Mouse (Mus musculus) WW6 (cell line): ENCODE results near the gene Stk16.

Experiments used
- DNase-seq: peaks from one replicate; pipeline ENCODE4 v3.0.0-alpha.2; 2013; ENCODE audit warnings: low read depth, low spot score

Stk16 gene

DNA sequence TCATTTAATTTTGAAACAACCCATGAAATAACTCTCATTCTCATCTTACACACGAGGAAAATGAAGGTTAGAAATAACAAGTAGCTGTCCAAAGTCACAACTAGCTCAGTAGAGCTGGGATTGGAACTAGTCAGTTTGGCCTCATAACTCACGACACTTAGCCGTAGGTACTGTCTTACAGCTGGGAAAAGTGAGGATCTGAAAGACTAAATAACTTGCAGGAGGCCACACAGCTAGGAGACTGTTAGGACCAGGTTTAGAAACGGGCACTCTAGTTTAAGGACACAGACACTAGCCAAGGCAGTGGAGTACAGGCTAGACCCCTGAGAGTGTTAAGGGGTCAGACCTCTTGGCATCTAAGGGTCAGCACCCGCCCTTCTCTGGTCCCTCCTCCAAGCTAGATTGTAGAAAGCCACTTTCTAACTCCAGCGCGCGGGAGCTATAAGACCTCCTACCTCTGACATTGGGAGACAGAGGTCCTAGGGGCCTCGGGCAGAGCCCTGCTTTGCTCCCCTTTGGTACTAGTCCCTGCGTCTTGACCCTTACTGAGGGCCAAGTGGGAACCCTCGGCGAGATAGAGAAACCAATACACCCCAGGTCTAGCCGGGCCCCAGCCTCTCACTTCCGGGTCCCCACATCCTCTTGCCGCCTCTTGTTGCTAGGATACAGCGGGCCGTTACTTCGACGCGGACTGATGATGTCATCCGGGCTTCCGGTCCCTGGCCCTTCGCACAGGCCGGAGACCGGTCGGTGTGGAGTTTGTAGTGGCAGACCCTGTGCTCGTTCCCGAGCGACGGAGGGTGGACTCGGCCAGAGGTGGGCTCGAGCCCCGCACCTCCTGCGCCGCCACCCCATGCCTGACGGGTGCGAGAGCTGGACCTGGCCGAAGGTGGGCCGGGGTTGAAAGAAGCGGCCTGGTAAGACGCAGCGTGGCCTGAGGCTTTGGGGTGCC, at the start of gene Stk16, which contains the start of gene Glb1l:
TSS of gene Stk16 (plus strand) at position 703 of the 952 bp plus-strand sequence.
TSS of gene Glb1l (minus strand) at position 678 of the 952 bp plus-strand sequence.
- DNase-seq = peak; percentile 84

- no peak for DNase-seq
Measured at GRCm38 (mm10) chr1:75168093-75168471, 42.6 kb upstream of the Stk16 start.

DNA sequence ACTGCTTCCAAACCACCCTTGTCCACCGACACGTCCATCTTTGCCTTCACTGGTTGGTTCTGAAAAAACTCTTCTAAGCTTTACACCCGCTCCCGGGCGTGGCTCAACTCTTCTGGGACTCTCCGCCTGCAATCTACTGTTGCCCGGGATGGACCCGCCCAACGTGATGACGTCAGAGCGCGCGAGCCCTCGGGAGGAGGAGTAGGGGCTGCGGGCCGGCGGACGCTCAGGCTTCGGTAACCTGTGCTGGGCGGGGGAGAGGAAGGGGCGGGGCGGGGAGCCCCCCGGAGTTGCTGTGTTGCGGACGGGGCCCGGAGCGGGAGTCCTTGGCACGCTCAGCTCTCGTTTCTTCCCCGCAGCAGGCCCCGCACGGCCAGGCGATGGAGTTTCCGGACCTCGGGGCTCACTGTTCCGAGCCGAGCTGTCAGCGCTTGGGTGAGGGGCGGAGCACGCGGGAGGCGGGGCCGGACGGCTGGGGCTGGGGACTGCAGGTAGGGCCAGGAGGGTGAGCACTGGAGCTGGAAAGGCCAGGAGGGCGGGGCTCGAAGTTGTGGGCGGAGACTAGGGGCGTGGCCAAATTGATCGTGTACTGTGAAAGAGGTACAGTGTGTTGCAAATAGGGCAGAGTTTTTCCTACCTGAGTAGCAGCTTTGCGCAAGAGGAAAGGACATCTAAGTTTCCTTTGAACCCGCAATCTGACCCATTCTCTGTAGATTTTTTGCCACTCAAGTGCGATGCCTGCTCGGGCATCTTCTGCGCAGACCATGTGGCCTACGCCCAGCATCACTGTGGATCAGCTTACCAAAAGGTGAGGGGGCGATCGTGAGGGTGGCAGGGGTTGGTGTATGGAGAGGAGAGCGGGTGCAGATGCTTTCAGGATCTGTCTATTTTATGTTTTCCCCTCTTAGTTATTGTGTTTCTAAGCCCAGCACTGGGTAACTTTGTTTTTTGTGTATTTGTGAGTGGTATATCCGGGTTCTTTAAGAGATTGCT, 41.9 kb upstream of the Stk16 start, which contains the start of gene Zfand2b:
TSS of gene Zfand2b (plus strand) at position 175 of the 993 bp plus-strand sequence.
- peak; percentile 90 for DNase-seq

- DNase-seq = no peak
Measured at GRCm38 (mm10) chr1:75179334-75180104, 31.1 kb upstream of the Stk16 start.

- peak; percentile 72 for DNase-seq
Measured at GRCm38 (mm10) chr1:75180105-75180590, 30.5 kb upstream of the Stk16 start, which contains the start of gene Abcb6. Gene Abcb6, minus strand, starts transcription at chr1:75180392.

- no peak for DNase-seq
Measured at GRCm38 (mm10) chr1:75180741-75181140, 29.9 kb upstream of the Stk16 start.

DNA sequence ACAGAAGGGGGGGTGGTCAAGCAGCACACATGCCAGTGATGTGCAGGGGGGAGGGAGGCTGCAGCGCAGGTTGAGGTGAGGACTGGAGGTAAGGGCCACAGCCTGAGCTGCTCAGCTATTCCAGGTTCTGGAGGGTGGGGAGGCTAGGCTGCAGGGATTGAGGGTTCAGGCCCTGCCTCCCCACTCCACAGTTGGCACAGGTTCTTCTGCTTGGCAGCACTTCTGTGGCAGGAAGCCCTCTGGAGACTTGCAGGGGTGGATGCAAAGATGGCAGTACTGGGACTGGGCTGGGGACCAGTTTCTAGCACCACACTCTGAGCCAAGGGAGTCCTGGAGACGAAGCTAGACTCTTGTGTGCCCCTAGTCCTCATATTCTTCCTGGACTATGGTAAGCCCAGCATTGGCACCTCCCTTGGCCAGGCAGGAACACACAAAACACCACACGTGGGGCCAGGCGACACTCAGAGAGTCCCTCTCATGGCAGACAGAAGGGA, 29.2 kb upstream of the Stk16 start:
- DNase-seq = no peak

DNA sequence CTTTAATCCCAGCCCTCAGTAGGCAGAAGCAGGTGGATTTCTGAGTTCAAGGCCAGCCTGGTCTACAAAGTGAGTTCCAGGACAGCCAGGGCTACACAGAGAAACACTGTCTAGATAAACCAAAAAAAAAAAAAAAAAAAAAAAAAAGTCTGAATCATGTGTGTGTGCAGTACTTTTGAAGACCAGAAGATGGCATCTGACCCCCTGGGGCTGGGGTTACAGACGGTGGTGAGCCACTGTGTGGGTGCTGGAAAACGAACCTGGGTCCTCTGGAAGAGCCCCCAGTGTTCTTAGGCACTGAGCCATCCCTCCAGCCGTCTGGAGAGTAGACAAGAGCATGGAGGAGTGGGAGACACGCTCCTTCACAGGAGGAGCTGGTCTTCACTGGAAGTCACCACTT, 28.5 kb upstream of the Stk16 start:
- no peak for DNase-seq

- no peak for DNase-seq
Measured at GRCm38 (mm10) chr1:75185495-75185894, 25.1 kb upstream of the Stk16 start.

DNA sequence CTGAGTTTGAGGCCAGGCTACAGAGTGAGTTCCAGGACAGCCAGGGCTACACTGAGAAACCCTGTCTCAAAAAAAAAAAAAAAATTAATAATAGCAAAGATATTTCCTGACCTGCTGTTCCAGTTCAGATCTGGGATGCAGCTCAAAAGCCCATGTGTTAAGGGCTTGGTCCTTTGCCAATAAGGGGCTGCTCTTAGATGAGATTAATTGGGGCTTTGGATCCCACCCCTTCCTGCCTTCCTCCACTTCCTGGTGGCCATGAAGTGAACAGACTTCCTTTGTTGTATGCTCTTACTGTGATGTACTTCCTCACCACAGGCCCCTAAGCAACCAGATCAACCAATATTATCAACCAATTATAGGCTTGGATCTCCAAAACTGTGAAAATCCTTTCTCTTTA, 23.5 kb upstream of the Stk16 start:
- DNase-seq = no peak

DNA sequence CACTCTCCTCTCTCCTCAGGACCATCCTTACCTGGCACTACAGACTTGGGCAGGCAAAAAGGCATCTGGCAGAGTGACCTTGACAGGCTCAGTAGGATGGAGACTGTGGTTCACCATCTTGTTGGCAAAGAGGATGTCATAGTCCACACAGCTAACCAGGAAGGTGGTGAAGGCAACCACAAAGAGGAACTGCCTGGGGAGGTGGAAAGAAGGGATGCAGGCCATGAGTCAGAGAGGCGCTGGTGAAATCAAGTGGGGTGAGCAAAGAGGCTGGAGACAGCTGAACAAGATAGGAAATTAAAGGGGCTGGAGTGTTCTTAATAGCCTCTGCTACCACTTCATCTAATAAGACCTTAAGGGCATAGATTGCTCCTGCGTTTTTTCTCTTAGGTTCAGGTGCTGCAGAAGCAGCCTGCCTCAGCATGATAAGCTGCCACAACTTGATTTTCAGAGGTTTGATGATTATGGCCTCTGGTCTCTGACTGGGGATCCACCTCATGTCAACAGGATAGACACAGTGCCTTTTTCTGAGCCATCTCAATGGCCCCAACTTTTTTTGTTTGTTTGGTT, 22.6 kb upstream of the Stk16 start:
- no peak for DNase-seq

DNA sequence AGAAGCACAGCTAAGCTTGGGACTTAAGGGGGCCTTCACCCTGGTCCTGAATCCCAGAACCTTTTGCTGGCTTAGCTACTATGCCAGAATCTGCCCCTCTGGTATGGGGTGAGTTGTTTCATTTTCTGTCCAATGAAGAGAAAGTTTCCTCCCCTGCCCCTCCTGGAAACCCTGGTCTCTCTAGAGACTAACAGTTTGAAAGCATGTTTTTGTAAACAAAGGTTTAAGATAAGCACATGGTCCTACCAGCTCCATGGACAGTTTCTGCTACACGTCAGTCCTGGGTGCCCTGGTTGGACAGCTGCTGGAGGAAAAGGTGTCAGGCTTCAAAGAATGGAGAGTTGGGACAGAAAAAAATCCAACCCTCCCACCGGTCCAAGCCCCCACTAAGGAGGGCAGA, 20.1 kb upstream of the Stk16 start:
- DNase-seq = no peak

GRCm38 (mm10) chr1:75191258-75191621, 19.4 kb upstream of the Stk16 start:
- no peak for DNase-seq

DNA sequence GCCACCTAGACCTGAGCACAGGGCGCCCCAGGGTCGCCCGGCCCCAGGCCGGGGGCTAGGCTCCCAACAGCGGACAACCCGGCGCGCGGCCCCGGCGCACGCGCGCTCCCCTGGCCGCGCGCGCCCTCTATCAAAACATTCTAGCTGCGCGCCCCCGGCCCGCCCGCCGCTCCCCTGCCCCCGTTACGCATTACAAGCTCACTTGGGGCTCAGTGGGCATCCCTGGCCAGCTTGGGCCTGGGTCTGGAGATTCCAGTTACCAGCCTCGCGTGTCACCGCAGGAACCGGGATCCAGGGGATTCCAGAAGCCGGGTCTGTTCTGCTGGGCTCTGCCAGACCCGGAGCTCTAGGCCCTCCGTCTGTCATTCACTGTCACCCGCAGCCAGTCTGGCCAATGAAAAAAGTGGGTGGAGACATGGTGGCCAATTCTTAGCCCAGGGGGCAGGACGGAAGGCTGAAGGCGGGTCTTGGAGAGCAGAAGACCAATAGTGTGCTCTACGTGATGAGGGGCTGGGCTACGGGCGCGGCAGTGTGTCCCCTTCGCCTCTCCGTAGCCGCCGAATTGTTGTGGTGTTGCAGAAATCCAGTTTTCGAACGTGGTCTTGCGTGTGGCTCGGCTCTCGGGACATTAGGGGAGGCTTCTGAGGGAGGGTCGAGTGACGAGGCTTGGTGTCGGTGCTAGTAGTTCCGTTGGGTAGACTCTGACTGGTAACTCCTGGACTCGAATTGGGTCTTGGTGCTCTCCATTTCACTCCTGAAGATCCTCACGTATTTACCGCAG, 18.8 kb upstream of the Stk16 start, which contains the start of the genes Ankzf1 and Atg9a:
TSS of gene Ankzf1 (plus strand) at position 530 of the 781 bp plus-strand sequence.
TSS of gene Atg9a (minus strand) at position 575 of the 781 bp plus-strand sequence.
- peak; percentile 95 for DNase-seq

- no peak for DNase-seq
Measured at GRCm38 (mm10) chr1:75192452-75192851, 18.2 kb upstream of the Stk16 start.

- no peak for DNase-seq
Measured at GRCm38 (mm10) chr1:75201236-75201635, 9.4 kb upstream of the Stk16 start.

- DNase-seq = no peak
Measured at GRCm38 (mm10) chr1:75208967-75209678, 1.5 kb upstream of the Stk16 start.

- DNase-seq = no peak
Measured at GRCm38 (mm10) chr1:75211141-75211708, 587 bp downstream of the Stk16 start.
